Mouse (Mus musculus) left cerebral cortex, postnatal 25 days (tissue): ENCODE data around the gene Naa15. TPM values are rescaled to one million over a fixed set of nuclear protein-coding genes. Genes with fewer than 3 reads are reported as not detected.

Experiments used
- DNase-seq, 2 experiments: peaks; one replicate each; pipeline ENCODE4 v3.0.0; 2022; ENCODE audit warnings: low spot score in 2 of 2, mixed read lengths in 1 of 2
- intact Hi-C: fragments of 180-260 bp; cut with DNase I; formaldehyde crosslinking; loops from one replicate; pipeline ENCODE4 v1.15.1; 2025
- total RNA-seq, 2 experiments: library from RNA; stranded (reverse); gene quantifications; 2 replicates each; pipeline ENCODE4 v1.2.3; 2021

The Naa15 gene
- total RNA-seq = 10 to 100 TPM; 46.8 to 51.3 TPM

DNA sequence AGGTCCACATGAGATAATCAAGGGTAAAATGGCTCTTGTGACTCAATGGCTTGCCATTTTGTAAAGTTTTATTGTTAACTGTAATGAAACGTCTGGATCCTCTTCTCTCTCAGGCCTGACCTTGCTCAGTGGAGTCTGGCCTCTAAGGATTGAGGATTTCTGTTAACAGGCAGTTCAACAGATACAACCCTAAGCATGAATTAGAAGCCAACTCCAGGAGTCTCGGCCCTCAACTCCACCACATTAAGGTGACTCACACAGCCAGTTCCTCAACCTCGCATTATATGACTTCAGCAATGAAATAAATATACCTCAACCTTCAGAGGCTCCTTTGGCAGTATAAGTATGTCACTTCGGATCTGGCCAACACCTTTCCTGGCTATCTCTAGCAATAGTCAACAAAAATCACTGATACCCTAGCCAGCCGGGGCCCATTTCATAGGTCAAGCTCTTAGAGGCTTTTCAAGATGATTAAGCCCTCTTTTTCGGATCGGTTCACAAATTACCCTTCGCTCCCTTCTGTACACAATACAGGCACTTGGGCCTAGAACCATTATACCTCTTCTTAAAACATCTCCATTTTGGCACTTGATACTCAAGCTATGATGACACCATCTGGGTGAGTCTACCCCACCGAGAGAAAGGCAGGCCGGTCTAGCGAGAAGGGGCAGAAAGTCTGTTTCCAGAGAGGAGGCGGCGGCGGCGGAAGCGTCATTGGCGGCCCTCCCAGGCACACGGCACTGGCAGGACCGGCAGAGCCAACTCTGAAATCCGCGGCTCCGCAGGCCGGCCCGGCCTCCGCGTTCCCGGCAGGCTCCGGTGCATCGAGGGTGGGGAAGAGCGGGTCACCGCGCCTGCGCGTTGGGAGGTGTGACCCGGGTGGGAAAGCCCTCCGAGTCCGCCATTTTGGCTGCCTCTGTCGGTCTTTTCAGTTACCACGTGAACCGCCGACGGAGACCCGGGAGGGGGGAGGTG, at the start of gene Naa15:
TSS of gene Naa15 (plus strand) at position 51 of the 975 bp plus-strand sequence.
- intact Hi-C loops = no loop called here
- peak; percentile 97 to 98 for DNase-seq

DNA sequence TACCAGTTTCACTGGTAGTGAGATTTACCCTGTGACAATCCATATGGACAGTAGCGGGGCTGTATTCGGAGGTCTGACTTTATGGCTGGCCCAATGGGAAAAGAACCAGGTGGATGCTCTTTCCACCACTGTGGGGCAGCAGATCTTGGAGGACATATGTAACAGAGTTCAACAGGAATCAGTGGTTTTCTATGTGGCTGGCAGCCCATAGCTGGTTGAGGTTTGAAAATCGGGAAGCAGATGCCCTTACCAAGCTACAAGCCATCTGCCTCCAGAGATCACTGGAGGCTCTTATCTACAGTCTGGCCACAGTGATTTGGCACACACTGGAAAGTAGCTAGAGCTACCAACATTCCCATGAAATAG, 49.4 kb upstream of the Naa15 start:
- intact Hi-C loops = loop anchor here (1.0 to 2.0 kb wide), 3 partner anchors 76 to 135 kb away; no protein-coding TSS in a partner anchor
- no peak for DNase-seq

DNA sequence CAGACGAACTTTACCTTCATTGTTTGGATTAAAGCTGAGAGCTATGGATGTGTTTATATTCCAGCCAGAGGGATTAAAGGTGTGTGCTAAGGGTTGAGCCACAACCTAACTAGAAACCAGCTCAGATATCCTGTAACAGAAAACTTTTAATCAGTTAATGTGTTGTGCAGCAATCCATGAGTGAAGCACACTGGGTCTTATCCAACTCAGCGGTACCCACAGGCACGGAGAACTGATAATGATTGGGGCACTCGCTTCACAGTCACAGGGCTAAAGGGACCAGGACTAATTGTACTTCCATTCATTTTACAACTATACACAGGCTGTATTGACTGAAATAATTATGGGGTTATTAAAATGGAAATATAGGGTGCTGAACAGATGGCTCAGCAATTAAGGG, 48.0 kb upstream of the Naa15 start:
- intact Hi-C loops = no loop called here

DNA sequence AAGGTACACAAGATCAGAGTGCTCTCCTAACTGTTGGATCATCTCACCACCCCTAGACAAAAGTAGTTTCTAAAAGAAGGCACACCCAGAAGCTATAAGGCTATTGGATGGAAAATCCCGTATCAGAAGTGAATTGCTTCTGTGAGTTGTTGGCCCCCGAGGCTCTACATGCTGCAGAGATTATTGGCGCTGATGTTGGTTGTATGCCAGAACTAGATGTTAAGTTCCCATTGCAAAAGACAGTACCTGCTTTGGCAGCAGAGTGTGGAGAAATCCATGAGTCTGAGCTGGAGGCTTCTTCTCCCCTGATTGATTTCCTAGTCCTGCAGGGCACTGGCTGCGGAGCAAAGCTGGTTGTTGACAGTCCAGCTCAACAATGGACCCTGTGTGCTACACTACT, 46.9 kb upstream of the Naa15 start:
- no peak for DNase-seq
- intact Hi-C loops = no loop called here

More for the DNA sequence above, 48.0 kb upstream of the Naa15 start:
- no peak for DNase-seq

DNA sequence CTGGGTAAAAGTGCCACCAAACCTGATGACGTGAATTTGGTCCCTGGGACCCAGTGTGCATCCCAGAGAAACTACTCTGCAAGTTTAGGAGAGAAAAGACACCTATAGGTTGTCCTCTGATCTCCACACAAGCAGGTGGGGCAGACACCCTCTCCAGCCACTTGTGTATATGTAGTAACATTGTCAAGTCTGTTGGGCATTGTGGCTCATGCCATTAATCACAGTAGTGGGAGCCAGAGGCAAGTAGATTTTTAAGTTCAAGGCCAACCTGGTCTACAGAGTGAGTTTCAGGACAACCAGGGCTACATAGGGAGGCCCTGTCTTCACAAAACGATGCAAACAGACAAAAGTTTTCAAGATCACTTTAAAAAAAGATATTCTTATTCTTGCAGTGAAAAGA, 43.1 kb upstream of the Naa15 start:
- intact Hi-C loops = no loop called here
- no peak for DNase-seq

DNA sequence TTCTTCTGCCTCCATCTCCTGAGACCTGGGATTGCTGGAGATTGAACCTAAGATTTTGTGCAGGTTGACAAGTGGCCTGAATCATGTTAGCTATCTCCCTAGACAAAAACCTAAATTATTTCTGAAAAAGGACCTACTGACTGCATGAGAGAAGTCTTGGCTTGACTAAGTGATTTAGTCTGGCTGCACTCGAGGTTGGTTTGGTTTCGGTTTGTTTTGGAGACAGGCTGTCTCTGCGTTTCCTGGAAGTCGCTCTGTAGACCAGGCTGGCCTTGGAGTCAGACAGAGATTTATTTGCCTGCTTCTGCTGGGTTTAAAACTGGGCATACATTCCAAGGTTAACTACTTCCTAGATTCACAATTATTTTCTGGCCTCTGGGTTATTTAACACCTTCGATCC, 42.1 kb upstream of the Naa15 start:
- intact Hi-C loops = no loop called here
- DNase-seq = no peak

DNA sequence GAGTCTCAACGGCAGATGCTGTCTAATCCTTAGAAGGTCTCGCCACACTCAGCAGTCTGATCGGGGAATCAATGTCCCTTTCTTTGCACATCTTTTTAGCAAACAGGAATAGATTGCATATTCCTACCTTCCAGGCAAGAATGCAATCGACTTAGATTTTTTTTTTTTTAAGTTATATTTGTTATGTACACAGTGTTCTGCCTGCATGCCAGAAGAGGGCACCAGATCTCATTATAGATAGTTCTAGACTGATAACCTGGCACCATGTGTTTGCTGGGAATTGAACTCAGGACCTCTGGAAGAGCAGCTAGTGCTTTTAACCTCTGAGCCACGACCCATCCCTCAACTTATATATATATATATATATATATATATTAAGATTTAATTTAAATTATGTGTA, 41.4 kb upstream of the Naa15 start:
- DNase-seq = no peak
- intact Hi-C loops = no loop called here

DNA sequence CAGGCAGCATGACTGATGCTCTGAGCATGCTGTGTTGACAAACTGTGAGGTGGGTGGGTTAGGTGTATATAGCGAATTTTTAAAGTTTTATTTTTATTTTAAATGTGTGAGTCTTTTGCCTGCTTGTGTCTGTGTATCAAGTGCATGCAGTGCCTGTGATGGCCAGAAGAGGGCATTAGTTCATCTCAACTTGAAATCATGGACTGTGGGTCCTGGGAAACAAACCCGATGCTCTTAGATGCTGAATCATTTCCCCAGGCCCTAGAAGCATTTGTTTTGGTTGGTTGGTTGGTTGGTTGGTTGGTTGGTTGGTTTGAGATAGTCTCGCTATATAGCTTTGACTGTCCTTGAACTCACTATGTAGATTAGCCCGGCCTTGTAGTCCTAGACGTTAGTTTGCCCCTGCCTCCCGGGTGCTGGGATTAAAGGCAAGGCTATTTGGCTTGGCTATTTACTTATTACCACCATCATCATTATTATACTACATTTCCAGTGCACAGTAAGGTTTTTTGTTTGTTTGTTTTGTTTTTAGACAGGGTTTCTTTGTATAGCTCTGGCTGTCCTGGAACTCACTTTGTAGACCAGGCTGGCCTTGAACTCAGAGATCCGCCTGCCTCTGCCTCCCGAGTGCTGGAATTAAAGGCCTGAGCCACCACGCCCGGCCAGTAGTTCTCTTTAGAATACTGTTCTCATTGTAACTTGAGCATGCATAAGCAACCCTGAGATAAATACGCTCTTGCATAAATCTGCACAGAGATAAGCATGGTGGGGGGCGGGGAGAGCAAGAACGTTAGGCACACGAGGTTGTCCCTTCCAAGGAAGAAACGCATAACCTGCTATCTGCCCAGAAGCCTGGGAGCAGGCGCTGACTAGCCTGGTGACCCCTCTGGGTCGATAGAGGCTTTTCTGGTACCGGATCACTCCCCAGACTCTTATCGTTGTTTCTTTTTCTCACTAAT, 39.4 kb upstream of the Naa15 start:
- intact Hi-C loops = no loop called here
- peak in 1 of 2 experiments; percentile 17 for DNase-seq

DNA sequence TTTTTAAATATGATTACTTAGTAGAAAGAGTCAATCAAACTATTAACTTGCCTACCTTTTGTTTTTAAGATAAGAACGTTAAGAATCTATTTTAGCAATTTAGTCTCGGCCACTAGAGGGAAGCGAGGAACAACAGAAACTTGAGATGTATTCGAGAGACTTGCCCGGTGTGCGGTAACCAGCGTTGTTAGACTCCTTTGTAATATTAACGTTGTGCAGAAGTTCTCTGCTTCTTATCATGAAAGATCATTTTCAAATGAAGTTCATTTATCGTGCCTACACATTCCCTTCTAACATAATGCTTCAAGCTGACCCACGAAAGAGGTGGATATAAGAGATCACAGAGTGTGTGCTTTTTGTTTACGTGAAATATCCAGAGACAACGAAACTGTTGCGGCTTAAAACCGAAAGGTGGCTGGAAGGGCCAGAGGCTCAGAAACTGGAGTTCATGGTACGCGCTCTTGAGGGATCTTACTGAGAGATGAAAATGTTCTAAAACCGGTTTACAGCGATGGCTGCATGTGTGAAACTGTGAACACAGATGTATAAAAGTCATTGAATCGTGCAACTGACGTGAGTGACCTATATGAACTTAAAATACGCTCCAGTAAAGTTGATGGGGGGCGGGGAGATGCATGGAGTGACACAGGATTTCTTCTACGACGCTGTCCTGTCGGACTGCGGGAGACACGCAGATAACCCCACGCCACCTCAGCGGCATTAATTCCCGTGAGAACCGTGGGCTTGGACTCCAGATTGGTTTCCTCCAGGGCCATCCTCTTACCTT, 36.9 kb upstream of the Naa15 start:
- intact Hi-C loops = no loop called here
- DNase-seq = peak in 1 of 2 experiments; percentile 32

DNA sequence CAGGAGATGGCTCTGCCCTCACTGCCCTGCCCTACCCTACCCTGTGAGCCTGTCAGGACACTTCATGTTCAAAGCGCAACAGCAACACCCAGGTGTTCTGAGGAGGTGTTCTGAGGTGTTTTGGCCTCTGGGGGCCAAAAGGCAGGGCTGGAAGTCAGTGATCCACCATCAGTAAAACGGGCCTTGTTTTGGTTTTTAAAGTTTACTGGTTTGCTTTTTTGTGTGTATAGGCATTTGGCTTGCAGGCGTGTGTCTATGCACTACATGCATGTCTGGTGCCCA, 36.3 kb upstream of the Naa15 start:
- no peak for DNase-seq
- intact Hi-C loops = no loop called here

DNA sequence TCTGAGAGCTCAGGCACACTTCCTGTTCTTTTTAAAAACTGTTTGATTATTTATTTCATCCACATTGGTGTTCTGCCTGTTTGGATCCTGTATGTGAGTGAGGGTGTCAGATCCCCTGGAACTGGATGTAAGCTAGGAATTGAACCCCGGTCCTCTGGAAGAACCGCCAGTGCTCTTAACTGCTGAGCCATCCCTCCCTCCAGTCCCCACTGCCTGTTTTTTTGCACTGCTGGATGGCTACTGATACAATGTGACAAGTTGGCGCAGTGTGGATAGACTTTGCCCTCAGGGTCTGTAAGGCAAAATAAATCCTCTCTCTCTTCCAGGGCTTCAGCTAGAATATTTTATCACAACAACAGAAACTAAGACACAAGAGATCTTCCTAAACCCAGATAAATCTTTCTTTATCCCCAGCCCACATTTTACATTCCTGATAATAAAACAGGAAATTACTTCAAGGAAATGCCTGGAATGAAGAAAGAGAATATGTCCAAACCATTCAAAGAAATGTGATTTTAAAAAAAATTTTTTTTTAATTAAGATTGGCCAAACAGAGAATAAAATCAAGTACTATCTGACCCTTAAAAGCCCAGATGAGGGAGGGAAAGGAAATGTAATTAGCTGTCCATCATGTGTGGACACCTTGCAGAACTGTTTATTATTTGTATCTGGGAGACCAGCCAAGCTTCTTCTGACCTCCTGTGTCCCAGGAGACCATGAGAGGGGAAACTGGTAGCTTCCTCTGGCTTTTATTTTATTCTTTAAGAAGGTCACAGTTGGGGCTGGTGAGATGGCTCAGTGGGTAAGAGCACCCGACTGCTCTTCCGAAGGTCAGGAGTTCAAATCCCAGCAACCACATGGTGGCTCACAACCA, 34.9 kb upstream of the Naa15 start:
- intact Hi-C loops = no loop called here
- DNase-seq = no peak

DNA sequence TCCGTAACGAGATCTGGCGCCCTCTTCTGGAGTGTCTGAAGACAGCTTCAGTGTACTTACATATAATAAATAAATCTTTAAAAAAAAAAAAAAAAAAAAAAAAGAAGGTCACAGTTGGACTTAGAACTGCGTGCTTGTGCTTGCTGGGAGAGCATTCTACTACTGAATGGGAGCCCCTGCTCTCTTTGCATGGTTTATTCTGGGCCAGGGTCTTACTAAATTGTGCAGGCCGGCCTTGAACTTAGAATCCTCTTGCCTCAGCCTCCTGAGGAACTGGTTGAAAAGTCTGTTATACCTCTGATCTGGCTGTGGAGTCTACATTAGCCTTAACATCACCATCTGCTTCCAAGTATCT, 34.3 kb upstream of the Naa15 start:
- intact Hi-C loops = no loop called here
- no peak for DNase-seq

DNA sequence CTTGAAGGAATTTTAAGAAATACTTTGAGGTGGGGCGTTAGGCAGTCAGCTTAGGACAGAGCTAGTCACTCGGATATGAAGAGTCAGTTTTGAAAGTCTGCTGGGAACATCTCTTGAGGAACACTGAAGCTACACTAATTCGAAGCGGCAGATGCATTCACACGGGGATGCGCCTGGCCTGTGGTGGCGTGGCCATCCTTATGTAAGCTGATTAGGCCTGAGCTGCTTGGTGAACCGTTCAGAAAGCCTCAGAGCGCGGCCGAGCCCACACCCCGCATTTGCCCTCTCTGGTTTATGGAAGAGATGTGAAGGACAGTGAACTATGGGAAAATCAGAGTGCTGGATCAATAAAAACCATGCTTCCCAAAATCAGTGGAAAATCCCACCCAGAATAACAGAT, 31.5 kb upstream of the Naa15 start:
- no peak for DNase-seq
- intact Hi-C loops = no loop called here

DNA sequence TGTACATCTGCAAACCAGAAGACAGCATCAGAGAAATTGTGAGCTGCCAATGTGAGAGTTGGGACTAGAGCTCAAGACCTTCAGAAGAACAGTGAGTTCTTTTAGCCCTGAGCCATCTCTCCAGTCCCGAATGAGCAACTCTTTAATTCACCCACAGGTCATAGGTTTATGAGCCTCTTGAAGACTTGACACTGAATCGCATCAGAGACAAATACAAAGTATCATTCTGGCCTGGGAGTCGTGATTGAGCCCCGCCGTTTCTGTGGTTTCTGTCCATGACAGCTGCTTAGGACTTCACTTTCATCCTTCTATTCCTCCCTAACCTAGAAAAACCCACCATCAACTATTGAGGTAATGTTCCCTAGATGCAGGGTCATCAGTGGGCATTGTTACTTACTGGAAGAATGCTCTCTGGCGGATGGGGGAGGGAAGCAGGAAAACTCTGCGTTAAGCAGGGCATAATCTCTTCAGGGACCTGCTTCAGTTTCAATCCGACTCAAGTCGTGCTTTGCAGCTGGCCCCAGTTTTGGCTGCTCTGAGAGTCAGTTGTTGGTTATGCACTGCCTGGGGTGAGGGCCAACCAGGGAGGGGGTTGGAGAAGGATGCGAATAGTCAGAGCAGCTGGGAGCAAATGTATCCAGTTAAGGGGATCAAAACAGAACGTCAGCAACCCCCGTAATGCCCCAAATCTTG, 28.4 kb upstream of the Naa15 start:
- intact Hi-C loops = no loop called here
- DNase-seq = no peak

DNA sequence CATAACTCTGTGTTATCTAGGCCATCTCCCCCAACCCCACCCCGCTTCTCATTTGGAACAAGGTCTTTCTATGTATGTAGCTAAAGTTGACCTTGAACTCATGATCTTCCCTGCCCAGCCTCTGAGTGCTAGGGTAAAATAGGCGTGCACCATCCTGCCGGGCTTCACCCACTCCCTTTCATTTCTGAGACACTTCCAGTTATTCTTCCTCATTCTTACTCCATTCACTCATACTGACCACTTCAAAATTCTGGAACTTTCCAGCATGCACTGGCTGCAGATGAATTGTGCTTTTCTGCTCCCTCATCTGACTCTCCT, 27.9 kb upstream of the Naa15 start:
- intact Hi-C loops = no loop called here
- no peak for DNase-seq

DNA sequence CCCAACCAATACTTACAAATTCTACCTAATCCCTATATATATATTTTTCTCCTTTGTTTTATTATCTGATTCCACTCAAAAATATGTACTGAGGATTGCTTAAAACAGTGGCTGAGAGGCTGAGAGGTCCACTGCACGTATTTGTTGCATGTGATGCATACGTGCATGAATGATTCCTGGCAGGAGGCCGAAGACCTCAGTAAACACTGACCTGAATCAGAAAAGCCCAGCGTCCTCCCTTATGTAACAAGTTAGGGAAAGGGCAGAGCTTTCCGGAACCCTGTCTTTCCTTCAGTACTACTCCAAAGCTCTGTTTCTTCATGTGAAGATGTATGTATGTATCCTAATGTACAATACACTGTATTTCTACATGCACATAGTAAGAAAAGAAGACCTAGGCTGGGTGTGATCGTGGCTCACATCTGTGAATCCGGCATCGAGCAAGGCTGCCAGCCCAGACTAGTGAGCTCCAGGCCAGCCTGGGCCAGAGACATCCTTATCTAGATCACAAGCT, 27.0 kb upstream of the Naa15 start:
- DNase-seq = no peak
- intact Hi-C loops = no loop called here

DNA sequence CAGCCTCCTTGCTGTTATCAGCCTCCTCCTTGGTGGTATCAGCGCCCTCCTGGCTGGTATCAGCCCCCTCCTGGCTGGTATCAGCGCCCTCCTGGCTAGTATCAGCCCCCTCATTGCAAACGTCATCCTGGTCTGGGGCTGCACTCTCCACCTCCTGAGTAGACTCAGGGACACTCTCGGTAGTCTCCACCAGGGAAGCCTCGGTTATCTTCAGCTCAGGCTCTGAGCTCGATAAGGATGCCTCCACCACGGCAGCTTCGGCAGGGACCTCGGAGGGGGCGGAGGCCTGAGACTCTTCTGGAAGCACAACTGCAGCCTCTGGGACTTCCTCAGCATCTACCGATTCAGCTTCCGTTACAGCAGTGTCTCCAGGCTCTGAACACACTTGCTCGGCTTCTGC, 26.0 kb upstream of the Naa15 start:
- no peak for DNase-seq
- intact Hi-C loops = no loop called here

DNA sequence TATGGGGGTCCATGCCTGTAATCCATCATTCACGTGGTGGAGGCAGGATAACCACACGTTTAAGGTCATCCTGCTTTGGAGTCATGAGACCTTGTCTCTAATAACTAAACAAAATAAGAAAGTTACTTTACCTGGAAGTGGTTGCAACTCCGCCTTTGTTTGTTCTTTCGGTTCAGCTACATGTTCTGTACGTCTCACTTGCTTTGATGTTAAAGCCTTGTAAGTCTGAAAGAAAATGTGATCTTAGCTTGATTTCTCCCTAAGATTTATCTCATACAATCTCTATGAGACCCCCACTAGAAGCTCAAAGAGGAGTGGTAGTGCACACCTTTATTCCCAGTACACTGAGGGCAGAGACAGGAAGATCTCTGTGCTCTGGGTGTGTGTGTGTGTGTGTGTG, 23.9 kb upstream of the Naa15 start:
- no peak for DNase-seq
- intact Hi-C loops = loop anchor here (10.0 kb wide), 1 partner anchor 854 kb away; no protein-coding TSS in a partner anchor
